Comparison of ENCODE assay signal across 8 mouse cellular contexts in genomic region chr10:75797619-75798175, GRCm38 (mm10). TPM values are rescaled to one million over a fixed set of nuclear protein-coding genes. Genes with fewer than 3 reads are reported as not detected.
A peak's percentile ranks its signal among the peaks of the same experiment; 100 is the strongest.
DNase-seq lines count a peak whose midpoint lies in the region; ATAC-seq and TF ChIP-seq lines count a peak whose summit lies in the region.

No protein-coding gene starts in this region.

- TF ChIP-seq EP300 in liver, embryonic 14.5 days (IDR thresholded peaks at IDR 0.05; ENCODE audit: low read depth): no peak

- no peaks in the 10 kb centered on the region for H3K36me3 ChIP-seq in E14TG2a.4 (ENCODE audit: insufficient read depth, low read length)
- H3K36me3 ChIP-seq in heart, embryonic 16.5 days (ENCODE audit: control insufficient read depth, insufficient read depth): no peaks in the 10 kb centered on the region
- no peaks in the 10 kb centered on the region for H3K36me3 ChIP-seq in liver, embryonic 14.5 days (replicated peaks; ENCODE audit: control insufficient read depth, insufficient read depth, low read depth)

- peak overlapping the region; percentile 32; the same call in 1 of the 2 replicates for H3K27ac ChIP-seq in heart, embryonic 16.5 days (ENCODE audit: low read length)
- no peak overlapping the region for H3K27ac ChIP-seq in liver, embryonic 14.5 days

- peak overlapping the region; percentile 73 for H3K9ac ChIP-seq in heart, embryonic 16.5 days (ENCODE audit: low read length)
- H3K9ac ChIP-seq in liver, embryonic 14.5 days (replicated peaks): peak overlapping the region; percentile 52

- ATAC-seq in erythroblast, adult 5-6 weeks (replicated peaks; ENCODE audit: low FRiP score, poor library complexity, severe bottlenecking): peak; percentile 66
- peak; percentile 46; the same call in 1 of the 2 replicates for ATAC-seq in heart, embryonic 16.5 days (replicated peaks; ENCODE audit: extremely low read depth, insufficient read depth, low FRiP score)
- ATAC-seq in liver, embryonic 14.5 days (ENCODE audit: insufficient read depth): peak; percentile 35; the same call in 1 of the 2 replicates

- H3K9me3 ChIP-seq in E14TG2a.4 (ENCODE audit: low read length): no peaks in the 10 kb centered on the region
- H3K9me3 ChIP-seq in heart, embryonic 16.5 days (replicated peaks; ENCODE audit: control insufficient read depth, low read length): no peaks in the 10 kb centered on the region
- no peaks in the 10 kb centered on the region for H3K9me3 ChIP-seq in liver, embryonic 14.5 days (ENCODE audit: control insufficient read depth, low read length)

- peak overlapping the region; percentile 75 for H3K4me3 ChIP-seq in E14TG2a.4 (replicated peaks; ENCODE audit: low read length)
- peak overlapping the region; percentile 64 for H3K4me3 ChIP-seq in heart, embryonic 16.5 days (ENCODE audit: low read length)
- H3K4me3 ChIP-seq in liver, embryonic 14.5 days (ENCODE audit: insufficient read depth in 1 of 2, low read depth in 2 of 2, low read length in 2 of 2): peak overlapping the region; percentile 53 to 69

- peaks cover 42% of the 10 kb centered on the region for H3K27me3 ChIP-seq in E14TG2a.4 (ENCODE audit: insufficient read depth, low read length)
- no peaks in the 10 kb centered on the region for H3K27me3 ChIP-seq in heart, embryonic 16.5 days (ENCODE audit: control insufficient read depth, insufficient read depth, low read length)
- H3K27me3 ChIP-seq in liver, embryonic 14.5 days (ENCODE audit: control insufficient read depth, insufficient read depth, low read length): no peaks in the 10 kb centered on the region

- H3K4me2 ChIP-seq in heart, embryonic 16.5 days (ENCODE audit: low read depth, low read length): peak overlapping the region; percentile 95
- peak overlapping the region; percentile 82 for H3K4me2 ChIP-seq in liver, embryonic 14.5 days (ENCODE audit: low read depth)

- 0% methylated on average over 12 of the region's 12 CpGs for WGBS in heart, embryonic 16.5 days
- under 1% methylated on average over 12 of the region's 12 CpGs for WGBS in liver, embryonic 14.5 days (ENCODE audit: insufficient replicate concordance)

- TF ChIP-seq CTCF in E14TG2a.4 (conservative IDR thresholded peaks at IDR 0.05; ENCODE audit: low read length): no peak
- no peak for TF ChIP-seq CTCF in liver, embryonic 14.5 days (IDR thresholded peaks at IDR 0.05; ENCODE audit: low read depth)

- H3K4me1 ChIP-seq in E14TG2a.4 (replicated peaks; ENCODE audit: low read depth, low read length): peaks cover 61% of the 10 kb centered on the region
- H3K4me1 ChIP-seq in heart, embryonic 16.5 days (ENCODE audit: control insufficient read depth, insufficient read depth, low read length): peaks cover 13% of the 10 kb centered on the region
- H3K4me1 ChIP-seq in liver, embryonic 14.5 days (replicated peaks; ENCODE audit: control insufficient read depth in 2 of 2, insufficient read depth in 2 of 2, low read length in 1 of 2): peaks cover 4 to 20% of the 10 kb centered on the region in 2 experiments

- DNase-seq in adrenal gland, postnatal 36 days: peak; percentile 66 to 71
- DNase-seq in kidney, postnatal 10 days: peak; percentile 61
- DNase-seq in liver, embryonic 14.5 days (ENCODE audit: low read depth in 3 of 3, low spot score in 3 of 3): no peak
- peak; percentile 51 for DNase-seq in naive thymus-derived CD4-positive, alpha-beta T cell, adult 2 months (ENCODE audit: low read depth)
- DNase-seq in thymus, postnatal 25 days: peak; percentile 17

RNA-seq across cellular contexts. Expression of gene Gstt1, which starts 0.7 kb away (rescaled TPM):
- 10 to 100 TPM; 37.6 to 47.8 TPM for total RNA-seq in adrenal gland, postnatal 36 days (2021)
- 6.3 and 24.0 TPM in 2 replicates for total RNA-seq in erythroblast, adult 5-6 weeks (2015; ENCODE audit: low replicate concordance)
- total RNA-seq in erythroblast, adult 5-6 weeks (2017; ENCODE audit: low replicate concordance): 4.1 and 6.8 TPM in 2 replicates
- polyA plus RNA-seq in heart, embryonic 16.5 days (2015; fragmentation: Nextera tagmentation; extraction: Ambion mirVana): 9.0 and 10.2 TPM in 2 replicates
- polyA plus RNA-seq in liver, embryonic 14.5 days (2012; rRNA removed): 71.5 and 90.6 TPM in 2 replicates
- polyA plus RNA-seq in liver, embryonic 14.5 days (2014; fragmentation: Nextera tagmentation; extraction: Ambion mirVana): 68.8 and 75.7 TPM in 2 replicates

RNA-seq across cellular contexts. Expression of gene Gstt3, which starts 16.5 kb away (rescaled TPM):
- 10 to 100 TPM; 14.9 to 28.7 TPM for total RNA-seq in adrenal gland, postnatal 36 days (2021)
- total RNA-seq in erythroblast, adult 5-6 weeks (2015; ENCODE audit: low replicate concordance): 0.42 TPM in 1 of 2 replicates, not detected in the other
- total RNA-seq in erythroblast, adult 5-6 weeks (2017; ENCODE audit: low replicate concordance): 0.51 TPM in 1 of 2 replicates, not detected in the other
- 5.6 and 6.2 TPM in 2 replicates for polyA plus RNA-seq in heart, embryonic 16.5 days (2015; fragmentation: Nextera tagmentation; extraction: Ambion mirVana)
- 5.3 and 5.5 TPM in 2 replicates for polyA plus RNA-seq in liver, embryonic 14.5 days (2012; rRNA removed)
- polyA plus RNA-seq in liver, embryonic 14.5 days (2014; fragmentation: Nextera tagmentation; extraction: Ambion mirVana): 9.4 and 12.0 TPM in 2 replicates

RNA-seq across cellular contexts. Expression of gene Gm20441, which starts 16.9 kb away (rescaled TPM):
- under 1 TPM in 1 of 2 experiments, not detected in 1; 0.53 TPM for total RNA-seq in adrenal gland, postnatal 36 days (2021)
- not detected in 2 replicates for total RNA-seq in erythroblast, adult 5-6 weeks (2015; ENCODE audit: low replicate concordance)
- total RNA-seq in erythroblast, adult 5-6 weeks (2017; ENCODE audit: low replicate concordance): not detected in 2 replicates
- not detected in 2 replicates for polyA plus RNA-seq in heart, embryonic 16.5 days (2015; fragmentation: Nextera tagmentation; extraction: Ambion mirVana)
- 0.04 TPM in 1 of 2 replicates, not detected in the other for polyA plus RNA-seq in liver, embryonic 14.5 days (2012; rRNA removed)
- polyA plus RNA-seq in liver, embryonic 14.5 days (2014; fragmentation: Nextera tagmentation; extraction: Ambion mirVana): not detected in 2 replicates

RNA-seq across cellular contexts. Expression of gene Ddt, which starts 24.5 kb away (rescaled TPM):
- 100 to 1,000 TPM; 107 to 161 TPM for total RNA-seq in adrenal gland, postnatal 36 days (2021)
- total RNA-seq in erythroblast, adult 5-6 weeks (2015; ENCODE audit: low replicate concordance): 5.4 TPM in 1 of 2 replicates, not detected in the other
- 4.6 and 5.0 TPM in 2 replicates for total RNA-seq in erythroblast, adult 5-6 weeks (2017; ENCODE audit: low replicate concordance)
- 40.8 and 42.8 TPM in 2 replicates for polyA plus RNA-seq in heart, embryonic 16.5 days (2015; fragmentation: Nextera tagmentation; extraction: Ambion mirVana)
- polyA plus RNA-seq in liver, embryonic 14.5 days (2012; rRNA removed): 116 and 138 TPM in 2 replicates
- 169 and 176 TPM in 2 replicates for polyA plus RNA-seq in liver, embryonic 14.5 days (2014; fragmentation: Nextera tagmentation; extraction: Ambion mirVana)

RNA-seq across cellular contexts. Expression of gene Gstt4, which starts 24.6 kb away (rescaled TPM):
- not detected for total RNA-seq in adrenal gland, postnatal 36 days (2021)
- not detected in 2 replicates for total RNA-seq in erythroblast, adult 5-6 weeks (2015; ENCODE audit: low replicate concordance)
- total RNA-seq in erythroblast, adult 5-6 weeks (2017; ENCODE audit: low replicate concordance): 0.84 TPM in 1 of 2 replicates, not detected in the other
- not detected in 2 replicates for polyA plus RNA-seq in heart, embryonic 16.5 days (2015; fragmentation: Nextera tagmentation; extraction: Ambion mirVana)
- polyA plus RNA-seq in liver, embryonic 14.5 days (2012; rRNA removed): not detected in 2 replicates
- 0.10 TPM in 1 of 2 replicates, not detected in the other for polyA plus RNA-seq in liver, embryonic 14.5 days (2014; fragmentation: Nextera tagmentation; extraction: Ambion mirVana)

Comparison
In these comparisons a context has a peak if more than half of its experiments do, and no peak if none do; other contexts are left out.
1. DNase-seq: peak in adrenal gland, postnatal 36 days (2 of 2), kidney, postnatal 10 days (single experiment), naive thymus-derived CD4-positive, alpha-beta T cell, adult 2 months (single experiment) and thymus, postnatal 25 days (single experiment); none in liver, embryonic 14.5 days (0 of 3).
2. RNA of gene Gstt3, which starts 16.5 kb away (total RNA-seq): 14.9 to 28.7 TPM in adrenal gland, postnatal 36 days; 0.42 to 0.51 TPM in erythroblast, adult 5-6 weeks; every median in the first group is over 10 times any median in the second.
3. Peak in every context shown above with its lines, with median percentiles within 50 percentile points of each other: H3K4me3 ChIP-seq and ATAC-seq.